Mouse (Mus musculus) urinary bladder, postnatal 14 days (tissue): Measurements from ENCODE around the gene Dlg2.

Experiments
- DNase-seq: peaks from one replicate; pipeline ENCODE4 v3.0.0; 2021; ENCODE audit warnings: low spot score

Dlg2 gene

DNA sequence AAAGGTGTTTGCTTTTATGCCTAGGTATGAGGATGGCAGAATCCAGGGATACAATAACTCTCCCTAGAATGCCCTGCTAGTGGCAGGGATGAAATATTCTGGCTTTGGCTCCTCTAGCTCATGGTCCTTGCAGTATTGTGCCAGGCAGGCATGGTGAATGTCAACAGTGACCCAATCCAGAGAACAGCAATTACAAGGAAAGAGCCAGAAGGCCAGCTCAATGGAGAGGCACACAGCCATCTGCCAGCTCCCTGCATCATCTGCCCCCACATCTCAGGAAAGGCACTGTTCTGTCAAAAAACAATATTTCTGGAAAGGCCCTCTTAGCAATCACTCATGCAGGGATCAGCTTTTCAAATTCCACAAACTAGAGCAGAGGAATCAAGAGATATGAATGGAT is 1984.1 kb downstream of the Dlg2 start:
- DNase-seq = no peak

DNA sequence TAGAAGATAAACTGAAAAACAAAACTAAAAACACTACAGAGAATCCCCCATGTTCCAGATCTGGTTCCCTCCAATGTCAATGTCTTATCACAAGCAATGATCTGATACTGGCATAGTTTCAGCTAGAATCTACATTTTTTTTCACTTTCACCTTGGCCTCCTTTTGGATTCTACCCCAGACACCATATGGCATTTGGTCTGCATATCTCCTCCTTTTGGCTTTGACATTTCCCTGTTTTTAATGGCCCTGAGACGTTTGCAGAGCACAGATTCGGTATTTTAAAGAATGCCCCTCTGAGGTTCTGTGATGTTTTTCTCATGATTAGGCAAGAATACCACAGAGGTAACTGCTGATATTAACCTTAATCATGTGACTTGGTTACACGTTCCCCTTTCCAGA is 1984.8 kb downstream of the Dlg2 start:
- DNase-seq = no peak

DNA sequence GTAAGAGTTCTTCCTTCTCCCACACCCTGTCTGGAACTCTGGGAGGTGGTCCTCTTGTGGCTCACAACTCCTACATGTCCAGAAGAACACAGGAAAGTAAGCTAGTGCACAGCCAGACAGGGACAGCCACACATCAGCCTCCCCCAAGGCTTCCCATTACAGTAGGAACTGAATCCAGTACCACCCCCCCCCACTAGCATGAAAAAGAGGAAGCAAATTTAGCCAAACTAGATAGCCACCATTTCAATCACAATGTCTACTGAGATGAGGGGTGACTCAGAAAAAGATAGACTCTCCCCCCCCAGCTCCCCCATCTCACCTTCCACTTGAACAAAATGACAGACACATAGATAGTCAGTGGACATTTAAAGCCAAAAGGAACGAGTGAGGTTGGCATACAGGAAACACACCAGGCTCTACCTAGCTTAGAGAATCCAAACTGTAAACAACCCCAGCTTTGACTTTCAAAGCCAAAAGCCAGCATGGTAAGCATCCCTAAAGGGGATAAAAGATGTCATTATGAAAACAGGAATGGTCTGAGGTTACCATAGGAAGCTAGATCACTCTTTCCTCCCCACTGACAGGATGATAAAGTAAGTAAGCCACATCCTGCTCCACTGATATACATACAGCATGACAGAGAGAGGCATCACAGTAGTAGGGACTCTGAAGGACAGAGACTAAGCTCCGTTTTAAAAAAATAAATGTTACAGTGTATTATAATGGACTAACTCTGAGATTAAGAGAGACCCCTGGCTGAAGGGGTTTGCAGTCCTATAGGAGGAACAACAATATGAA is 1986.8 kb downstream of the Dlg2 start:
- no peak for DNase-seq

GRCm38 (mm10) chr7:92464290-92464689 is 1987.8 kb downstream of the Dlg2 start:
- no peak for DNase-seq

DNA sequence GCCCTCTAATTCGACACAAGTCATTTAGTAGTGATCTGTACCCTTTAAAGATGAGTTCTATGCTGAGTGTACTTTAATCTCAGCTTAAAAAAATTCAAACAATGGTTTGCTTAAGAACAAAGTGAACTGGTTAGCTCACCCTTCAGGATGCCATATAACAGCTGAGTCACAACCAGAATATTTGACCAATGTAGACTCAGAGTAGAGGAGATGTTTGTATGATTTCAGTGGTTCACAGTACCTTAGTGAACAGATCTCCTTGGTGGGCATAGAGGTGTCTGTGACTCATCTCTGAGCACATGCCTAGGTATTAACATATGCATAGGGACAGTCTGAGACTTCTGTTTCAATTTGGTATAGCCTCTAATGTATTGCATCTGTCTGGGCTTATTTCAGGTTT is 2002.7 kb downstream of the Dlg2 start:
- DNase-seq = no peak

GRCm38 (mm10) chr7:92479748-92480147 is 2003.3 kb downstream of the Dlg2 start:
- no peak for DNase-seq

GRCm38 (mm10) chr7:92483346-92483745 is 2006.9 kb downstream of the Dlg2 start:
- no peak for DNase-seq

GRCm38 (mm10) chr7:92485881-92486710 is 2009.6 kb downstream of the Dlg2 start:
- DNase-seq = no peak

DNA sequence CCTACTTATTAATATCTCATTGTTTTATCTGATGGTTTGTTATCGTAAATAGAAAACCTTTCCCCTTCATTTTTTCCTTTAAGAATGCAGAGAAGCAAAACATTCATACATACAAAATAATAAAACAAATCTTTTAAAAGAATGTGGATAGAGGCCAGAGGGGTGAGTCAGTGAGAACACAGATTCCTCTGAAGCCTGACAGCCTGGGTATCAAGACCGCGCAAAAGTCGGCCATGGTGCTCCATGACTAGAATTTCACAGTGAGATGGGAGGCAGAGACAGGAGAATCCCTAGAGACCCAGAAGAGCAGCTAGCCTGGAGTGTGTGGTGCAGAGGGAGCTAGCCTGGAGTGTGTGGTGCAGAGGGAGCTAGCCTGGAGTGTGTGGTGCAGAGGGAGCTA is 2010.4 kb downstream of the Dlg2 start:
- peak; percentile 3 for DNase-seq

GRCm38 (mm10) chr7:92492262-92492661 is 2015.8 kb downstream of the Dlg2 start:
- no peak for DNase-seq

DNA sequence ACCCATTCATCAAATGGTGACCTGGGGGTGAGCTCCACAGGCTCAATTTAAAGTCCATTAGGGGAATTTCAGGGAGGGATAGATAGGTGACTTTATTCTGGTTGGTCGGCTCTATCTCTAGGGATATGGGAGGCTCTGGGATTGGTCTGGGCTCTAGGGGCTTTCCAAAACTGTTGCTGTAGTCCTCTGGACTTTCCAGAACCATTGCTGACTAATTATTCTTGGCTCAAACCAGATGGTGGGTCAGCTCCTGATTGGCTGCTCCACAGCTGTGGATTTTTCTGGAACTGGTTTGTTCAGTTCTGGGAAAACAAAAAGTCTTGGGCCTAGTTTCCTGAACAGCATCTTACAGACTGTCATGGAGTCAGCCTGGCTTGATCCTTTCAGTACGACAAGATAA is 2017.0 kb downstream of the Dlg2 start:
- no peak for DNase-seq
